Mouse (Mus musculus) lung, postnatal 0 days (tissue): ENCODE measurements around the gene Mme.

ENCODE experiments used
- CTCF ChIP-seq: IDR thresholded peaks from 2 replicates; pipeline ENCODE4 v1.5.1; 2016; ENCODE audit warnings: antibody characterized with exemption, mild to moderate bottlenecking
- EP300 ChIP-seq: IDR thresholded peaks from 2 replicates; pipeline ENCODE4 v1.6.1; 2016; ENCODE audit warnings: antibody characterized with exemption, mild to moderate bottlenecking, control low read depth

- TF ChIP-seq CTCF (no peak), EP300 (no peak)
Measured at GRCm38 (mm10) chr3:63196565-63196964, 44.8 kb upstream of the Mme start.
